Mouse (Mus musculus) G1E (cell line): Measurements from ENCODE around the gene Esyt2.

ENCODE experiments used
- CTCF ChIP-seq: IDR thresholded peaks from 2 replicates; pipeline ENCODE4 v1.5.1; 2012; ENCODE audit warnings: low read depth, low read length, inconsistent platforms, mixed read lengths
- GATA1 ChIP-seq: IDR thresholded peaks from 2 replicates; pipeline ENCODE4 v1.6.1; 2012; ENCODE audit warnings: borderline replicate concordance, low read length, inconsistent platforms, mixed read lengths

GRCm38 (mm10) chr12:116368857-116369256, 87.9 kb downstream of the Esyt2 start:
- TF ChIP-seq CTCF (no peak), GATA1 (no peak)
